Mouse (Mus musculus) erythroblast, embryonic 14.5 days (primary cell): ENCODE results near the gene Dscam.

Source experiments
- GATA1 ChIP-seq: IDR thresholded peaks from 2 replicates; pipeline ENCODE4 v1.6.1; 2012; ENCODE audit warnings: low read length, inconsistent platforms, mixed read lengths
- TAL1 ChIP-seq: IDR thresholded peaks from 3 replicates; pipeline ENCODE4 v1.6.1; 2012; ENCODE audit warnings: low read length, inconsistent platforms, mixed read lengths

DNA sequence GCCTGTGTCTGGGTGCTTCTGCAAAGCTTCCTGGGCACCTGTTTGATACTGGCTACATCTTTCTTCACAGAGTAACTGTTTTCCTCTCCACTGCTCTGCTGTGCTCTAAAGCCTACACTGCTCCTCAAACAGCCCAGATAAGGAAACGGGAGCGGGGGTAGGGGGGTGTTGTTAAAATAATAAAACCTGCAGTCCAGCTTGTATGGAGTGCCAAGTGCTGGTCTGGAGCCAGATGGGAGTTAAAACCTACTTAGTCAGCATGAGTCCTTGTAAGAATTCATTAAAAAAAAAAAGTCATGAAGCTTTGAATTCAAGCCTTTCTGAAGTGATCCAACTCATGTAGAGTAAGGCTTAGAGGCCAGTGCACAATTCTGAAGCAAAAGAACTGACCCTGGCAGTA, 493.1 kb downstream of the Dscam start:
- no peak for TF ChIP-seq GATA1
- no peak for TF ChIP-seq TAL1
